Mouse (Mus musculus) bone marrow, adult 2 months (tissue): Measurements from ENCODE around the gene Gas2l3.

Experiments used
- CTCF ChIP-seq: fragments of 200-500 bp; IDR thresholded peaks from 2 replicates; pipeline ENCODE4 v1.5.1; 2011; ENCODE audit warnings: low read length, control low read depth; ENCODE audit not compliant: control insufficient read depth, insufficient read depth
- POLR2A ChIP-seq: fragments of 200-500 bp; IDR thresholded peaks from 2 replicates; pipeline ENCODE4 v1.6.1; 2011; ENCODE audit warnings: low read depth, mild to moderate bottlenecking, control low read depth, low read length, borderline replicate concordance; ENCODE audit not compliant: control insufficient read depth

GRCm38 (mm10) chr10:89391571-89392163, 52.1 kb downstream of the Gas2l3 start:
- no peak for TF ChIP-seq CTCF
- TF ChIP-seq POLR2A, result no peak
